Mouse (Mus musculus): ENCODE data around the gene Zfp113. TPM values are rescaled to one million over a fixed set of nuclear protein-coding genes. Genes with fewer than 3 reads are reported as not detected.
A peak's percentile ranks its signal among the peaks of the same experiment; 100 is the strongest.

Gene Zfp113
- polyA plus RNA-seq (2014; fragmentation: Nextera tagmentation; extraction: Ambion mirVana), result 8.0 and 10.0 TPM in 2 replicates

DNA sequence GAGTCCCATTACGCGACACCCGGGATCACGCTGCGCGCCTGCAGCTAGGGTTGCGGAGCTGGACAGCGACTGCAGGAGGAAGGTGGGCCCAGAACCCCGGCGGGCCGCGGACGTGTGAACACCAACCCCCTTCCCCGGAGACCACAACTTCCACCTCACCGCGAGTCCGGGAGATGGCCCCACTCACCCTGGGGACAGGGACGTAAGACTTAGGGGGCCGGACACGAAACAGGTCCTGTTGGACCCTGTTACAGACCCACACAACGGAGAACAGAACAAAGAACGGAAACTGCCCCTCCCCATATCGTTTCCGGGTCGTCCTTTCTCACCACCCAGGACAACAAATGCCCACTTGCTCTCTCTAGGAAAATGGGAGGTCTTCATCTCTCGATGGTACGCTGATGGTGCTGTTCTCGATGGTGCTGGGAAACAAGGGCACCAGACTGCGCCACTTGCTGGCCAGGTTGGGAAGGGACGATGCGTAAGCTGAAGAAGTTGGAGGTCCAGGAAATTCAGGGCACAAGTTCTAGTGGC is at the start of gene Zfp113:
TSS of gene Zfp113 (minus strand) at position 302 of the 534 bp plus-strand sequence.
- under 1% methylated on average over 31 of the region's 31 CpGs for WGBS (ENCODE audit: insufficient replicate concordance)
- peak; percentile 96 for ATAC-seq (replicated peaks; ENCODE audit: insufficient number of reproducible peaks, low FRiP score, low TSS enrichment)

DNA sequence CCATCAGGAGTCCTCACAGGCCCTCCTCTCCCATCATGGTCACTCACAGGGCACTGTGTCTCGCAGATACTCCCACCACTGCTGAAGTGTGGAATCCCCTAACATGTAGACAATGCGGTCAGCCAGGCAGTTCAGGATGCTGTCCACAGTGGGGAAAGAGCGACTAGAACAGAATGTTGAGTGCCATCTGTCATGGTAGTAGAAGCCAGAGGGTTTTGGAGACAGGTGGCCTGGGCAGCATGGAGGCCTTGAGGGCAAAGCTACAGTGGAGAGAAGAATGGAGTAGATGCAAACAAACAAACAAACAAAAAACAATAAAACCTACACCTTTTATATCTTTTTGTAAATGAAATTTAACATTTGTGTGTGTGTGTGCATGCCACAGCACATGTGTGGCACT is 46.5 kb upstream of the Zfp113 start:
- Histone ChIP-seq H3K4me1 (ENCODE audit: control insufficient read depth, insufficient read depth, low read length) (no peaks in the 10 kb centered on the region), H3K4me3 (ENCODE audit: low read depth, low read length) (no peak overlapping the region), H3K27ac (ENCODE audit: low read depth, low read length) (no peak overlapping the region), H3K36me3 (ENCODE audit: control insufficient read depth, insufficient read depth, low read length) (no peaks in the 10 kb centered on the region), H3K4me2 (no peak overlapping the region), H3K9me3 (replicated peaks; ENCODE audit: control insufficient read depth, low read length) (no peaks in the 10 kb centered on the region; the same call in 1 of the 2 replicates), H3K27me3 (ENCODE audit: control insufficient read depth, insufficient read depth, low read length) (no peaks in the 10 kb centered on the region), H3K9ac (ENCODE audit: low read depth, low read length) (no peak overlapping the region)
- no peak for ATAC-seq (replicated peaks; ENCODE audit: insufficient number of reproducible peaks, low FRiP score, low TSS enrichment)
- 81% methylated on average over 3 of the region's 3 CpGs for WGBS (ENCODE audit: insufficient replicate concordance)

More for the DNA sequence above, at the start of gene Zfp113:
- peaks cover 7% of the 10 kb centered on the region; the same call in 1 of the 2 replicates for H3K4me1 ChIP-seq (ENCODE audit: control insufficient read depth, insufficient read depth, low read length)
- H3K36me3 ChIP-seq (ENCODE audit: control insufficient read depth, insufficient read depth, low read length), result peaks cover 7% of the 10 kb centered on the region
- peak within 1 kb of the TSS; percentile 84 for H3K27ac ChIP-seq (ENCODE audit: low read depth, low read length)
- peak within 1 kb of the TSS; percentile 90 for H3K9ac ChIP-seq (ENCODE audit: low read depth, low read length)
- H3K27me3 ChIP-seq (ENCODE audit: control insufficient read depth, insufficient read depth, low read length), result no peaks in the 10 kb centered on the region
- H3K4me2 ChIP-seq, result peak within 1 kb of the TSS; percentile 86
- peak within 1 kb of the TSS; percentile 77 for H3K4me3 ChIP-seq (ENCODE audit: low read depth, low read length)
- no peaks in the 10 kb centered on the region for H3K9me3 ChIP-seq (replicated peaks; ENCODE audit: control insufficient read depth, low read length)

DNA sequence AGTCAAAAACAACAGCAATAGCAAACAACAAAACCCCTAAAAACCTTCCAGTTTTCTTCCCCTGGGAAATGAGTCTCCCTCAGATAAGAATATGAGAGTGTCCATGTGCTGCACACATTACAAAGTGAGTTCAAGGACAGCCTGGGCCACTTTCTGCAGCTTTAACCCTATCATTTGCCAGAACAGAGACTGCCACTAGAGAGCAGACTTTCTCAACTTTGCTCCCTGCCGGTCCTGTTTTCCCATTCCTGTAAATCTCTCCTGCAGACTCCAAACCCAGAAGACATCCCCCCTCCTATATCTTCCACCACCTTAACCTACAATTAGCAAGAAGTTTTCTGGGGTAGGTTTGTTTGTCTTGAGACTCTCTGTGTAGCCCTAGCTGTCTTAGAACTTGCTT is 44.0 kb upstream of the Zfp113 start:
- Histone ChIP-seq H3K4me2 (no peak overlapping the region), H3K9ac (ENCODE audit: low read depth, low read length) (no peak overlapping the region), H3K4me3 (ENCODE audit: low read depth, low read length) (no peak overlapping the region), H3K36me3 (ENCODE audit: control insufficient read depth, insufficient read depth, low read length) (no peaks in the 10 kb centered on the region), H3K9me3 (replicated peaks; ENCODE audit: control insufficient read depth, low read length) (no peaks in the 10 kb centered on the region; the same call in 1 of the 2 replicates), H3K27me3 (ENCODE audit: control insufficient read depth, insufficient read depth, low read length) (no peaks in the 10 kb centered on the region), H3K4me1 (ENCODE audit: control insufficient read depth, insufficient read depth, low read length) (no peaks in the 10 kb centered on the region), H3K27ac (ENCODE audit: low read depth, low read length) (no peak overlapping the region)
- WGBS (ENCODE audit: insufficient replicate concordance), result 0% methylated on average over 1 of the region's 1 CpGs
- ATAC-seq (replicated peaks; ENCODE audit: insufficient number of reproducible peaks, low FRiP score, low TSS enrichment), result no peak

DNA sequence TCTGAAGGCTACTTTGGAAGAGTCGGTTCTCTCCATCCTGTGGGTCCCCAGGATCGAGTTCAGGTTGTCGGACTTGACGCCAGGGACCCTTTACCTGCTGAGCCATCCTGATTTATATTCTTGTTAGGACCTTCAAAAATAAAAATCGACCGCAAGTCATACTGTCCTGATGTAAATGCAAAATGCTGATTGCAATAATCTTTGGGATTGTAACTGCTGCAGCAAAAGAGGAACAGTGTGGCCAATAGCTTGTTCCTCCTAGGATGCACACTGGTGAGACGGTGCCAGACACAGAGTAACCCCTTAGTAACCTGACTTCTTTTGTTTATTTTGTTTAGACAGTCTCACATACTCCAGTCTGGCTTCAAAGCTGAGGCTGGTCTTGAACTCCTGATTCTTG is 39.9 kb upstream of the Zfp113 start:
- Histone ChIP-seq H3K9ac (ENCODE audit: low read depth, low read length) (peak overlapping the region; percentile 91; the same call in 1 of the 2 replicates), H3K9me3 (replicated peaks; ENCODE audit: control insufficient read depth, low read length) (no peaks in the 10 kb centered on the region), H3K36me3 (ENCODE audit: control insufficient read depth, insufficient read depth, low read length) (peaks cover 3% of the 10 kb centered on the region; the same call in 1 of the 2 replicates), H3K27me3 (ENCODE audit: control insufficient read depth, insufficient read depth, low read length) (no peaks in the 10 kb centered on the region), H3K4me1 (ENCODE audit: control insufficient read depth, insufficient read depth, low read length) (no peaks in the 10 kb centered on the region), H3K4me3 (ENCODE audit: low read depth, low read length) (peak overlapping the region; percentile 73; the same call in 1 of the 2 replicates), H3K27ac (ENCODE audit: low read depth, low read length) (no peak overlapping the region), H3K4me2 (peak overlapping the region; percentile 91)
- ATAC-seq (replicated peaks; ENCODE audit: insufficient number of reproducible peaks, low FRiP score, low TSS enrichment), result no peak
- WGBS (ENCODE audit: insufficient replicate concordance), result 76% methylated on average over 7 of the region's 7 CpGs

DNA sequence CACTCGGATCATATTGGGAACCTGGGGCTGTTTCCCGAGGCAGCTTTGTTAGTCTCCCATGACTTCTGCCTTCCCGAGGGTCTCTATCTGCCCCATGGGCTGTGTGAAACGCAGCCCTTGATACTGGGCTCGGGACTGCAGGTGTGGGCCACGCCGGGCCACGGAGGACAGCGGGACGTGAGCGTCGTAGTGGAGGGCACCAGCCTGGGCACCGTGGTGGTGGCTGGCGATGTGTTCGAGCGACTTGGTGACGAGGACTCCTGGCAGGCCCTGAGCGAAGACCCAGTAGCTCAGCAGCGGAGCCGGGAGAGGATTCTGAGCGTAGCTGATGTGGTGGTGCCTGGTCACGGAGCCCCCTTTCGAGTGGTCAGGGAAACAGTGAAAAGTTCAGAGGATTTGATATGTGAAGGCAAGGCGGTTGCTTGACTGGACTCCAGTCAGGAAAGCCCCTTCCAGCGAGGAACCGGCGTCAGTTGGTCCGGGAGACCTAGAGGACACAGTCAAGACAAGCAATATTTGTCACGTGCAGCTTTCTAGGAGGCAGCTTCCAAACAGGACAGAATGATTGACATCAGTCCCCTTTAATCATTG is 39.3 kb upstream of the Zfp113 start:
- peak overlapping the region; percentile 73 for H3K4me3 ChIP-seq (ENCODE audit: low read depth, low read length)
- peak overlapping the region; percentile 91 for H3K4me2 ChIP-seq
- 2% methylated on average over 29 of the region's 29 CpGs for WGBS (ENCODE audit: insufficient replicate concordance)
- H3K36me3 ChIP-seq (ENCODE audit: control insufficient read depth, insufficient read depth, low read length), result peaks cover 3% of the 10 kb centered on the region; the same call in 1 of the 2 replicates
- no peaks in the 10 kb centered on the region for H3K9me3 ChIP-seq (replicated peaks; ENCODE audit: control insufficient read depth, low read length)
- no peaks in the 10 kb centered on the region for H3K4me1 ChIP-seq (ENCODE audit: control insufficient read depth, insufficient read depth, low read length)
- ATAC-seq (replicated peaks; ENCODE audit: insufficient number of reproducible peaks, low FRiP score, low TSS enrichment), result peak; percentile 53; the same call in 1 of the 2 replicates
- H3K27me3 ChIP-seq (ENCODE audit: control insufficient read depth, insufficient read depth, low read length), result no peaks in the 10 kb centered on the region
- peak overlapping the region; percentile 91 for H3K9ac ChIP-seq (ENCODE audit: low read depth, low read length)
- peak overlapping the region; percentile 79 for H3K27ac ChIP-seq (ENCODE audit: low read depth, low read length)

DNA sequence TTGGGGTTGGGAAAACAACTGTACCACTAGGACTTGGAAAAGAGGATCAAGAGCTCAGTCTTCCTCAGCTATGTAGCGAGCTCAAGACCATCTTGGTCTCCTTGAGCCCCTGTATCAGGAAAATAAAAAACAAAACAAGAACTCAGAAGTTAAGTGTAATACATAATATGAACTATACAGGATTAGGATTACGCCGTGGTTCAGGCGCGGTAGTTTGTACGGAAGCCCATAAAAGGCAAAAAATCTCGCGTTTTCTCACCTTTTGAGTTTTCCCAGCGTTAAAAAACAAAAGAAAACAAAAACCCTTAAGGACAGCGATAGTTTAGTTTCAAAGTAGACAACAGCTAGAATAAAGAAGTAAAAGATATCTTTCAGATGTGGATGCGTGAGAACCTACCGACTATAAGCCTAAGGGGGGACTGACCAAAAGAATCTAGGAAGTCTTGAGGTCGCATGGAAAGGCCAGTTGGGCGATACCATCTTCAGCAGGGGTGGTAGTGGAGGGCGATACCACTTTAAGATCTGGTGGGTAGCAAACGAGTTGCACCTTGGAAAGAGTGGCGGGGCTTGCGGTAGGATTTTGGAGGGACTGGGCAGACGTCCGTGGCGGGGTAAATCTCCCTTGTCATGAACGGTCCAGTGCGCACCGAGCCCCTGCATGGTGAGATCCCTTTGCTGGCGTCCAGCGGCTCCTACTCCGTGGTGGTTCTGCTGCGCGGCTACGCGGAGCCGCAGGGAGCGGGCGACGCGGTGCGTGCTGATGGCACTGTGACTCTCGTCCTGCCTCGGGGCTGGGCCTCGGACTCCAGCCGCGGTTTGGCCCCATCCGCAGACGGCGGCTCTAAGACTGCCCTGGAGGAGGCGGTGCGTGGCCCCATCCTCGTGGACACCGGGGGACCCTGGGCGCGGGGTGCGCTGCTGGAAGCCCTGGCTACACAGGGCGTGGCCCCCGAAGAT is 38.5 kb upstream of the Zfp113 start, which contains the start of gene Mblac1:
TSS of gene Mblac1 (plus strand) at position 544 of the 957 bp plus-strand sequence.
- peak within 1 kb of the TSS; percentile 73 for H3K4me3 ChIP-seq (ENCODE audit: low read depth, low read length)
- peak within 1 kb of the TSS; percentile 91 for H3K4me2 ChIP-seq
- H3K4me1 ChIP-seq (ENCODE audit: control insufficient read depth, insufficient read depth, low read length), result no peaks in the 10 kb centered on the region
- H3K27ac ChIP-seq (ENCODE audit: low read depth, low read length), result peak within 1 kb of the TSS; percentile 79
- no peaks in the 10 kb centered on the region for H3K9me3 ChIP-seq (replicated peaks; ENCODE audit: control insufficient read depth, low read length)
- WGBS (ENCODE audit: insufficient replicate concordance), result 8% methylated on average over 51 of the region's 54 CpGs
- H3K36me3 ChIP-seq (ENCODE audit: control insufficient read depth, insufficient read depth, low read length), result peaks cover 3% of the 10 kb centered on the region; the same call in 1 of the 2 replicates
- no peaks in the 10 kb centered on the region for H3K27me3 ChIP-seq (ENCODE audit: control insufficient read depth, insufficient read depth, low read length)
- peak within 1 kb of the TSS; percentile 91 for H3K9ac ChIP-seq (ENCODE audit: low read depth, low read length)
- peak; percentile 82 for ATAC-seq (replicated peaks; ENCODE audit: insufficient number of reproducible peaks, low FRiP score, low TSS enrichment)

DNA sequence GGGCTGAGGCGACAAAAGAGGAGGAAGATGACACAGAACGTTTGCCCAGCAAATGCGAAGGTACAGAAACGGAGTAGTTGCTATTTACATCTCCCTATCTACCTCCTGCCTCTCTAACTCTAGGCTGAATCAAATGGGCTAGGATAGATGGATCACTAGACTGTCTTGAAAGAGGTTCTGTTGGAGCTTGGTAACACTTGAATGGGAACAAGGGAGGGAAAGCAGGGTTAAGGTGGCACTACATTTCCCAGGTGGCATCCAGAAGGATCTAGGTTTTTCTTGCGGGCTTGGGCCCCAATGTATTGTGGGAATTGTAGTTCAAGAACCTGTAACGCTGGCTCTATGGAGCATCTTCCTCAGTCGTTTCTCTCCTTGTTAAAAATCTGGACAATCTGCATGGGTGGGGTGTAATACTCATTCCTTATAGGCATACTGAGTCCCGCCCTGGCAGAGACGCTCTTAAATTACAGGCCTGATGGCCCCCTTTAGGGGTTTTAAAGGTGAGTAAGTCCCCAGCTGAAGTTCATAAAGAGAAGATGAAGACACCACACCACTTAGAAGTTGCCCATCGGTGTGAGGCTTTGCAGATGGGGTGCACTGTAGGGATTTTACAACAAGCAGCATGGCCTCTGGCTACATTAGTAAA is 32.2 kb upstream of the Zfp113 start:
- peak overlapping the region; percentile 92 for H3K9ac ChIP-seq (ENCODE audit: low read depth, low read length)
- H3K27ac ChIP-seq (ENCODE audit: low read depth, low read length), result peak overlapping the region; percentile 73
- peak overlapping the region; percentile 84 for H3K4me2 ChIP-seq
- H3K4me1 ChIP-seq (ENCODE audit: control insufficient read depth, insufficient read depth, low read length), result peaks cover 7% of the 10 kb centered on the region
- peaks cover 11% of the 10 kb centered on the region for H3K36me3 ChIP-seq (ENCODE audit: control insufficient read depth, insufficient read depth, low read length)
- H3K27me3 ChIP-seq (ENCODE audit: control insufficient read depth, insufficient read depth, low read length), result no peaks in the 10 kb centered on the region
- peak; percentile 80 for ATAC-seq (replicated peaks; ENCODE audit: insufficient number of reproducible peaks, low FRiP score, low TSS enrichment)
- peak overlapping the region; percentile 83 for H3K4me3 ChIP-seq (ENCODE audit: low read depth, low read length)
- 0% methylated on average over 10 of the region's 10 CpGs for WGBS (ENCODE audit: insufficient replicate concordance)
- H3K9me3 ChIP-seq (replicated peaks; ENCODE audit: control insufficient read depth, low read length), result no peaks in the 10 kb centered on the region
